Mouse (Mus musculus): ENCODE measurements at regions not wholly inside any gene's neighbourhood (a gene's known extent, or its start where the extent isn't known, plus 50 kb on each side); places are given as distances from the start of the nearest gene placed in this dataset.
A peak's percentile ranks its signal among the peaks of the same experiment; 100 is the strongest.

- ATAC-seq (replicated peaks; ENCODE audit: low FRiP score, low TSS enrichment, poor library complexity, severe bottlenecking) = no peak
Measured at GRCm38 (mm10) chr13:83079291-83079690, 424.5 kb upstream of the Mef2c start.

GRCm38 (mm10) chr13:83084948-83085347 lies 418.9 kb upstream of the Mef2c start:
- ATAC-seq (replicated peaks; ENCODE audit: low FRiP score, low TSS enrichment, poor library complexity, severe bottlenecking) = no peak

- ATAC-seq (replicated peaks; ENCODE audit: low FRiP score, low TSS enrichment, poor library complexity, severe bottlenecking) = no peak
Measured at GRCm38 (mm10) chr13:83099908-83100307, 403.9 kb upstream of the Mef2c start.

GRCm38 (mm10) chr13:83110610-83111009 lies 393.2 kb upstream of the Mef2c start:
- ATAC-seq (replicated peaks; ENCODE audit: low FRiP score, low TSS enrichment, poor library complexity, severe bottlenecking) = no peak

GRCm38 (mm10) chr13:83111503-83111902 lies 392.3 kb upstream of the Mef2c start:
- ATAC-seq (replicated peaks; ENCODE audit: low FRiP score, low TSS enrichment, poor library complexity, severe bottlenecking) = peak; percentile 87

DNA sequence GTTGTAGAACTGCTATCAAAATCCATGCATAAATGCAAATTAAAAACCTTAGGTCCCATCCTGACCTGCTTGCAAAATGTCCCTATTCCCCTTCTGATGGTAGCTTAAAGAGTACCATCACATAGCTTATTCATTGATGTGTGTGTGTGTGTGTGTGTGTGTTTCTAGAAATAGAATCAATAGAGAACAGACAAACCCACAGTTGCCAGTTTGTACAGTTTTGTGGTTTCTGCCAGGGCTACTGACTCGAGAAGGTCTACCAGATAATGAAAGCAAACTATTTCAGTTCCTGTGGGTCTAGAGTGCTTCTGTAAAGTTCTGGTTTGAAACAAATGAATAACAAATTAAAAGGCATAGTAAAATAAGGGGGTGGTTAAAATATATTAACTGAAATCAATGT lies 391.5 kb upstream of the Mef2c start:
- ATAC-seq (replicated peaks; ENCODE audit: low FRiP score, low TSS enrichment, poor library complexity, severe bottlenecking) = peak; percentile 76

DNA sequence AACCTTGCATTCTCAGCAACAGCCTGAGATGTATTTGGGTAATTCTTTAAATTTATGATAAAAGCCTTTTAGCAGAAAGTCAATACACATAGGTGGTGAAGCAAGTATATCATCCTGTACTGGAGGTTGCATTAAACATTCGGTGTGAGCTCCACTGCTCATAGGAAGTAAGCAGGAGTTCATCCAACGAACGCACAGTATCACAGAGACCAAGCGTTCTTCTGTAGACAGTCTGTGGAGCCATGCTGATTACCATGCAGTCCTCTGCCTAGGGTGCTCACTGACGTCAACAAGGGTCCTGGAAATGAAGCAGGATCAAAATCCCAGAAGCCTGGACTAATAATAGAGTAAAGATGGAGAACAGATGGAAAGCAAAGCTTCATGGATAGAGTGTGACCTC lies 391.1 kb upstream of the Mef2c start:
- peak; percentile 61; the same call in 1 of the 2 replicates for ATAC-seq (replicated peaks; ENCODE audit: low FRiP score, low TSS enrichment, poor library complexity, severe bottlenecking)

DNA sequence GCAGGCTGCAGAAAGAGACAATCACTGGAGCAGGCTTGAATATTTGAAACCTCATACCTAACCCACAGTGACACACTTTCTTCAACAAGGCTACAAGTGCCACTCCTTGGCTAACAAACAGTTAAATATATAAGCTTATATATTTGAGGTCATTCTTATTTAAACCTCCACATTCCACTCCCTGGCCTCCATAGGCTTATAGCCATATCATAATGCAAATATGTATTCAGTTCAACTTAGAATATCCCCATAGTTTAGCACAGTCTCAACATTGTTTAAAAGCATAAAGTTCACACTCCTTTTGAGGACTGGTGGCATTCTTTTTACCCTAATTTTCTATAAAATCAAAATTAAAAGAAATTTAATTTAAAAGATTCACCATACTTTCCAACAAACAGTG lies 390.0 kb upstream of the Mef2c start:
- ATAC-seq (replicated peaks; ENCODE audit: low FRiP score, low TSS enrichment, poor library complexity, severe bottlenecking) = no peak

- no peak for ATAC-seq (replicated peaks; ENCODE audit: low FRiP score, low TSS enrichment, poor library complexity, severe bottlenecking)
Measured at GRCm38 (mm10) chr13:83114401-83114800, 389.4 kb upstream of the Mef2c start.

- ATAC-seq (replicated peaks; ENCODE audit: low FRiP score, low TSS enrichment, poor library complexity, severe bottlenecking) = no peak
Measured at GRCm38 (mm10) chr13:83115691-83116090, 388.1 kb upstream of the Mef2c start.

DNA sequence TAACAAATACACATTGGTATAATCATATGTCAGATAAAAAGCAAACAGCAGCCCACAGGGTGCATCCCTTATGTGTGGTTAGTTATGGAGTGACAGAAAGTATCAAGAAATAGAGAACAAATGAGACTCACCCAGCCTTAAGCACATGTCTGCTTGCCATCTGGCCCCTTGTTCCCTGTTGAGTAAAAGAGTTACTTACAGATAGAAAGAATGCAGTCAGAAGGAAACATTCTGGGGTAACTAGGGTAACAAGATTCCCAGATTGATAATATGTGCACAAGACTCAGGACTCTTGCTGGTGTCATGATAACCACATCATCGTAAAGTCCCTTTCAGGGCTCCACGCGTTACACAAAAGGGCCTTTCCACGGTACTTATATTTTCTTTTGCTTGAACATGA lies 383.5 kb upstream of the Mef2c start:
- no peak for ATAC-seq (replicated peaks; ENCODE audit: low FRiP score, low TSS enrichment, poor library complexity, severe bottlenecking)

DNA sequence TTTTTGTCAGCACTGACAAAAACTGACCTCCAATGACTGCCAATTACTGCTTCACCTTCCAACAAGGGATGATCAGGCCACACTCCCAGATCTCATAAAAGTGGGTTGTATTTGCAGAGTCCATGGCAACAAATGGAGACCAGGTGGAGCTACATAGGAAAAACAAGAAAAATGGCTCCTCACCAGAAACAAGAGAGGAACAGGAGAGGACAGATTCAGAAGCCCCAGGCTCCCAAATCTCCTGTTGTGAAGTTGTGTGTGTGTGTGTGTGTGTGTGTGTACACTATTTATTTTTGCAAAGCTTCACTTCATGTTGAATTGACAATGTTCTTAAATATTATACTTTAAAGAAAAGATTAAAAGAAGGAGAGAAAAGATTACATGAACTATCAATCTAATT lies 380.2 kb upstream of the Mef2c start:
- ATAC-seq (replicated peaks; ENCODE audit: low FRiP score, low TSS enrichment, poor library complexity, severe bottlenecking) = no peak

GRCm38 (mm10) chr13:83124651-83125050 lies 379.2 kb upstream of the Mef2c start:
- no peak for ATAC-seq (replicated peaks; ENCODE audit: low FRiP score, low TSS enrichment, poor library complexity, severe bottlenecking)

DNA sequence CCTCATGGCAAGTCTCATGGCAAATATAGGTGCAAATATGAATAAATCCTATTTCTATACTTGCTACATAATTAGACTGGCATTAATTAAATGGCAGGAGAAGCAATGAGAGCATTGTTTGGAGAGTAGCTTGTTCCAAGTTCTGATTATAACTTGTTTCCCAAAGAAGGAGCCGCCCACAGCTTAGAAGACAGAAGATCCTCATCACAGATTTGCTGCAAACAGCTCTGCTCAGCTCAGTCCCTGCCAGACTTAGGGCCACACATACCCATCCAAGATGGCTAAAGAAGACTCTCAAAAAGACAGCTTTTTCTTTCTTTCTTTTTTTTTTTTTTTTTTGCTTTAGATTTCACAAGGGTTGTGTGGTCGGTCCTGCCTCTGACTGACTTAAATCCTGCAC lies 377.4 kb upstream of the Mef2c start:
- ATAC-seq (replicated peaks; ENCODE audit: low FRiP score, low TSS enrichment, poor library complexity, severe bottlenecking) = no peak

DNA sequence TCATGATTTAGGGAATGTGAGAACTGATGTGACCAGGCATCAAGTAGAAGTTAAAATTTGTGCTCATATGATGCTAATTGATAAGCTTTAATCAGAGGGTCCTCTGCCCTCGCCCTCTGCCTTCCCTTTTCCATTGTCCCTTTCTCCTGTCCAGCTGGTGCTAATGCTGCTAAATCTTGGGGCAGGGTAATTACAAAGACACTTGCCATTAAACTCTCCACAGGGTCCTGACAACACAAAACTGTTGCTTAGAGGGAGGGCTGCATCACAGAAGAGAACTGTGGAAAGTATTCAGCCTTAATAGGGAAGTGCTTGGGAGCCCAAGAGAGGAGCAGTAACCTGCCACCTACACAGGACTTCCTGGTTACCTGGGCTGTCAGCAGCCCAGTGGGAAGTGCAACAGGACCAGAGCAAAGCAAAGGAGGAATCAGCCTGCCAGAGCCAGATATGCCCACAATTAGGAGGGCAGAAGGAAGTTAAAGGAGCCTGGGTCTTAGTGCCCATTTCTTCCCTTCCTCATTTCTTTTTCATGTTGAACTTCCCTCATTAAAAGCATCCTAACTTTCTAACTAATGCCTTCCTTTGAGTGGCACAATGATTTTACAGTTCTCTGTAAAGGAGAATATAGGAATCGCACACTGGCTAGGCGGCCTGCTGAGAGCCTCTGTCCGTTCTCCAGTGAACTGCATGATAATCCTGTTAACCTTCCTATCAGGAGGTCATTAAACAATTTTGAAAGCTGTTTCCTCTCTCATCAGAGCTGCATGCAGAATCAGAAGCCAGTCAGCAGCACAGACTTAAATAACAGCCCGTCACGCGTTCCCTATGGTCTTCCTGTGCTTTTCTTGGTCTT lies 372.5 kb upstream of the Mef2c start:
- ATAC-seq (replicated peaks; ENCODE audit: low FRiP score, low TSS enrichment, poor library complexity, severe bottlenecking) = no peak

DNA sequence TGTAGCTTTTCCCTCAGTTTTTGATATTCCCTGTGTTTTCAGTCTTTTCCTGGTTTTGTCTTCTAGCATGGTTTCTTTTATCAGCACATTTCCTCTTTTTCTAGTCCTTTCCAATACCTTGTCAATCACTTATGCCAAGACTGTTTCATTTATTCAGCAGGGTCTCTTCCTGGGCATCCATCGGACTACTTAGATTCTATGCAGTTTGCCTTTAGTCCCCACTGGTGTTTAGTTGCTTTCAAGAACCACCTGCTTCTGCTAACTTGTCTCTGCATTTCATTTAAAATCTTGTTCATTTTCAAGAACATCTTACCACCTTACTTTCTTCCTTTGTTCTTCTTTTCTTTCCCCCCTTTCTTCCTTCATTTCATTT lies 371.9 kb upstream of the Mef2c start:
- ATAC-seq (replicated peaks; ENCODE audit: low FRiP score, low TSS enrichment, poor library complexity, severe bottlenecking) = no peak

DNA sequence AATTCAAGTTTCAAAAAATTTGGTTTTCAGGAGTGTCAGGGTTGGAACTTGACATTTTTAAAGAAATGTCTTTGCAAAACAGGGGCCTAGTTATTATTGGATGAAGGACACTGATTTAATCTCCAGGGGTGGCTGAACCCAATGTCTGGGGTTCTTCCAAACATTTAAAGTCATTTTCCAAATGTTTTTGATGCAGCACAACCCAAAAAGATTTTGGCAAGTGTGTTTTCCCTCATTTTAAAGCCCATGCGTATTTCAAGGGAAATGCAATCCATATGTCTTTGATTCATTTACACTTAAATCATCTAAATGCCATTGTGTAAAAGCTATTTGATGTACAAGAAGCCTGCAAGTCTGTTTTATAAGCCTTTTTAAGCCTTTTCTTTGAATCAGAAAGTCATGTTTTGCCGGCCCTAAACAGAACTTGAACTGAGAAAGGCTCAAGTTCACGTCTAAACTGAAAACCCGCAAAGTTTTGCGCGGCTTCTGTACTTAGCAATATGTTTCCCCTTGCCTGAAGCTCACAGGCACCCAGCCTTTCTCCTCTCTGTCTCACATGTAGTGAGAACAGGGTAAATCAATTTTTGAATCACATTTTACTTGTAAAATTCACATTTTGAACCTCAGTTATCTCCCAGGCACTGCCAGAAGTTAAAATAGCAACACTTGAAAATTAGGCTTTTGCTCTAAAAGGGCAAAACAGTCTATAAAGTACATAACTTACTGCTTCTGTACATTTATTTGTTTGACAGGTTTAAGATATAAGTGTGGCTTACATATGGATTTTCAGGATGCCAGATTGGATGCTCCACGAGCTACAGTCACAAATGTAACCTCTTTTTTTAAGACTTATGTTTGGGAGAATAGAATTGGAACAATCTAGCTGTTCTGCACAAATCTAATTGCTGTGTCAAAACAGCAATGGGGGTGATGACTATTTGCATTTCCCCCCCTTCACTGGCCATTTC lies 370.9 kb upstream of the Mef2c start:
- ATAC-seq (replicated peaks; ENCODE audit: low FRiP score, low TSS enrichment, poor library complexity, severe bottlenecking) = no peak

DNA sequence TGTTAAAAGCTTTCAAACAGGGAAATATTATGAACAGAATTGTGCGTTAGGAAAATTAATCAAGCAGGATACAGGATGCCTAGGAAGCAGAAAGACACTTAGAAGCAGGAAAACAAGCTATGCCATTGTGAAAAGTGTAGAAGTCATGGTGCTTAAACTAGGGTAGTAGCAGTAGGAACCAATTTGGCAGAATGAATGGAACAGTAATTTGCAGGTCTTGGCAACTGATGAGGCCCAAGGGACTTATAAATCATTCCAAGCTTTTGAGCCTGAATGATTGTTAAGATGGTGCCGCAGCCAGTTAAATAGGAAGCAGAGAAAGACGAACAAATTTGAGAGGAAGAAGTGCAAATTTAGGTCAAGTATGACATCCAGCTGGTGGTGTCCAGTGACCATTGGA lies 360.5 kb upstream of the Mef2c start:
- ATAC-seq (replicated peaks; ENCODE audit: low FRiP score, low TSS enrichment, poor library complexity, severe bottlenecking) = no peak

- ATAC-seq (replicated peaks; ENCODE audit: low FRiP score, low TSS enrichment, poor library complexity, severe bottlenecking) = no peak
Measured at GRCm38 (mm10) chr13:83154626-83155124, 349.2 kb upstream of the Mef2c start.

GRCm38 (mm10) chr13:83159969-83160368 lies 343.9 kb upstream of the Mef2c start:
- ATAC-seq (replicated peaks; ENCODE audit: low FRiP score, low TSS enrichment, poor library complexity, severe bottlenecking) = no peak
